Mouse (Mus musculus) bone marrow, adult 2 months (tissue): ENCODE data around the gene Gm3573.
"Not testable (repeated sequence)": the region's sequence is repeated elsewhere in the genome, so short reads cannot be mapped to it uniquely, and the experiment has no call there.

Experiments
- CTCF ChIP-seq: fragments of 200-500 bp; IDR thresholded peaks from 2 replicates; pipeline ENCODE4 v1.5.1; 2011; ENCODE audit warnings: low read length, control low read depth; ENCODE audit not compliant: control insufficient read depth, insufficient read depth
- POLR2A ChIP-seq: fragments of 200-500 bp; IDR thresholded peaks from 2 replicates; pipeline ENCODE4 v1.6.1; 2011; ENCODE audit warnings: low read depth, mild to moderate bottlenecking, control low read depth, low read length, borderline replicate concordance; ENCODE audit not compliant: control insufficient read depth

GRCm38 (mm10) chr14:42183936-42184335 lies 6.7 kb downstream of the Gm3573 start:
- TF ChIP-seq POLR2A, CTCF: not testable (repeated sequence)
